Mouse (Mus musculus): ENCODE data around the gene 1700123K08Rik.
"Not testable (repeated sequence)": the region's sequence is repeated elsewhere in the genome, so short reads cannot be mapped to it uniquely, and the experiment has no call there.

The 1700123K08Rik gene

DNA sequence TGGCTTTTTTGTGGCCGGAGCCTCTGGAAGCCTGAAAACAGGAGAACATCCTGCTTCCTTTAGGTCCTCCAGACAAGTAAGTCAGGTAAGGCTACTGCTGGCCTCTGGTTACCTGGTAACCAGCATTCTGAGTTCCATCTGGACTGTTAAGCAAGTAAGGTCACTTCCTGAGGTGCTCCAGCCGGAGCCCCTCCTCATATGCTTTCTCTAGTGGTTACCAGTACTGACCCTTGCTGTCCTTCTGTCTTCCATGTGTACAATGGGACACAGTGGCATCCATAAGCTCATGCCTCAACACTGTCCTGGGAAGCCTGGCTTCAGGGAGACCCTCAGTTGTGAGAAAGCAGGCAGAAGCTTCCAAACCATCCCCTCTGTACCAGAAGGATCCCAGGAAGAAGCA is at the start of gene 1700123K08Rik:
Gene 1700123K08Rik, minus strand, starts transcription at position 101 of the 400 bp plus-strand sequence.
- DNase-seq (ENCODE audit: low read depth, low spot score), result not testable (repeated sequence)

- DNase-seq (ENCODE audit: low read depth, low spot score), result no peak
Observed at GRCm38 (mm10) chr5:138587396-138587795, 22.9 kb upstream of the 1700123K08Rik start.

DNA sequence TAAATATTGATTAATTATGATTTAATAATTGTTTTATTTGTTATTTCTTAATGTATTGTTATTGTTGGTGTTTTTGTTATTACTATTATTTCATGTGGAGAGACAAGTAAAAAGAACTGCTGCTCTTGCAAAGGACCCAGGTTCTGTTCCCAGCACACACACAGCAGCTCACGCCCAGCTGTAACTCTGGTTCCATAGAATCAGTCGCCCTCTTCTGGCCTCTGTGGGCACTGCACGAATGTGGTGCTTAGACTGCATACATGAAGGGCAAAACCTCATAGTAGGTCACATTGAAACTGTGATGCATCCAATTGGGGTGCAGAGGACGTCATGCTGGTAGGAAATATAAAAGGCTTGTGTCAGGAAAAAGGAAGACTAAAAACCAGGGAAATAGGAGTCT is 7.1 kb upstream of the 1700123K08Rik start:
- peak; percentile 79 for DNase-seq (ENCODE audit: low read depth, low spot score)

DNA sequence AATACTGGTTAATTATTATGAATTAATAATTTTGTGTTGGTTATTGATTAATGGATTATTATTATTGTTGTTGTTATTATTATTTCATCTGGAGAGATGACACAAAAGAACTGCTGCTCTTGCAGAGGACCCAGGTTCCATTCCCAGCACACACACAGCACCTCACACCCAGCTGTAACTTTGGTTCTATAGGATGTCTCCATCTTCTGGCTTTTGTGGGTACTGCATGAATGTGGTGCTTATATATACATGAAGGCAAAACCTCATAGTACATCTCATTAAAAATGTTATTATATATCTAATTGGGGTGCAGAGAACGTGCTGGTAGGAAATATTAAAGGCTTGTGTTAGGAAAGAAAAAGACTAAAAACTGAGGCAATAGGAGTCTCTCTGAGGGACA is 11.8 kb downstream of the 1700123K08Rik start:
- peak; percentile 53 for DNase-seq (ENCODE audit: low read depth, low spot score)

- no peak for DNase-seq (ENCODE audit: low read depth, low spot score)
Observed at GRCm38 (mm10) chr5:138532491-138532890, 32.0 kb downstream of the 1700123K08Rik start.
